Mouse (Mus musculus) midbrain, embryonic 10.5 days (tissue): ENCODE measurements at regions not wholly inside any gene's neighbourhood (a gene's known extent, or its start where the extent isn't known, plus 50 kb on each side); places are given as distances from the start of the nearest gene placed in this dataset.

ENCODE experiments used
- DNase-seq: peaks from one replicate; pipeline ENCODE4 v3.0.0-alpha.2; 2017; ENCODE audit warnings: low spot score
- H3K27ac ChIP-seq: fragments of 300-500 bp; sonication (generic); replicated peaks from 2 replicates; pipeline ENCODE4 v1.5.1; 2016; ENCODE audit warnings: mild to moderate bottlenecking
- H3K27me3 ChIP-seq: fragments of 300-500 bp; sonication (generic); 2 replicates; pipeline ENCODE4 v1.6.1; 2016; ENCODE audit warnings: low read depth, mild to moderate bottlenecking; ENCODE audit not compliant: poor library complexity, severe bottlenecking
- H3K36me3 ChIP-seq: fragments of 300-500 bp; sonication (generic); 2 replicates; pipeline ENCODE4 v1.6.1; 2016; ENCODE audit warnings: mild to moderate bottlenecking, moderate library complexity
- H3K4me1 ChIP-seq: fragments of 300-500 bp; sonication (generic); 2 replicates; pipeline ENCODE4 v1.6.1; 2016
- H3K4me3 ChIP-seq: fragments of 300-500 bp; sonication (generic); 2 replicates; pipeline ENCODE4 v1.5.1; 2016; ENCODE audit warnings: mild to moderate bottlenecking, moderate library complexity
- H3K9me3 ChIP-seq: fragments of 300-500 bp; sonication (generic); replicated peaks from 2 replicates; pipeline ENCODE4 v1.6.1; 2016; ENCODE audit warnings: mild to moderate bottlenecking
- WGBS: fragments of 180-500 bp; shearing (Covaris S2); methylation state at CpG from one replicate; pipeline ENCODE4 v1.1.7; 2016; 5-methylcytosine and 5-hydroxymethylcytosine counted together

- Histone ChIP-seq H3K4me3 (no peak overlapping the region), H3K4me1 (no peaks in the 10 kb centered on the region), H3K36me3 (no peaks in the 10 kb centered on the region), H3K9me3 (no peaks in the 10 kb centered on the region), H3K27me3 (no peaks in the 10 kb centered on the region), H3K27ac (no peak overlapping the region)
- DNase-seq: no peak
- WGBS: 86% methylated on average over 2 of the region's 2 CpGs
Measured at GRCm38 (mm10) chr13:10741391-10741790, 380.7 kb upstream of the Chrm3 start.

DNA sequence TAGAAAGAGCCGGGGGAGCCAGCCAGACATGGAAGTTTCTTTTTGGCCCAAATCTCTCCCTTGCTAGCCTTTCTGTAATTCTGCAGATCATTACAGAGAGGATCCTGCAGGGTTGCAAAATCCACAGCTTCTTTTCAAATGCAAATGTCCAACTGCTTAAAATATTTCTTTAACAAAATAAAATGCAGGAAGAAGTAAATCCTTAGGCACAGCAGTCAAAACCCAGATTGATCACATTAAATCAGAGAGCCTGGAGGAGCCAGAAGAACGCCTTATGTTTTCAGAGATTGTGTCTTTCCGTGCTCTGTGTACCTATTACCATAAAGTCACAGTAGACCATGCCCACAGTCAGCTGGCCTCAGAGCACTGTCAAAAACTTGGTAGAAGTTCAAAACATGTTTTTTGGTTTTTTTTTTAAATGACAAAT lies 365.1 kb upstream of the Chrm3 start:
- 69% methylated on average over 3 of the region's 3 CpGs for WGBS
- Histone ChIP-seq H3K27ac (no peak overlapping the region), H3K4me1 (peaks cover 6% of the 10 kb centered on the region; the same call in 1 of the 2 replicates), H3K9me3 (no peaks in the 10 kb centered on the region), H3K36me3 (no peaks in the 10 kb centered on the region), H3K27me3 (no peaks in the 10 kb centered on the region), H3K4me3 (no peak overlapping the region)
- no peak for DNase-seq

GRCm38 (mm10) chr13:10725335-10725734 lies 364.7 kb upstream of the Chrm3 start:
- WGBS: 77% methylated on average over 5 of the region's 5 CpGs
- H3K27me3 ChIP-seq: no peaks in the 10 kb centered on the region
- H3K9me3 ChIP-seq: no peaks in the 10 kb centered on the region
- DNase-seq: no peak
- peaks cover 6% of the 10 kb centered on the region; the same call in 1 of the 2 replicates for H3K4me1 ChIP-seq
- no peak overlapping the region for H3K4me3 ChIP-seq
- H3K36me3 ChIP-seq: no peaks in the 10 kb centered on the region
- no peak overlapping the region for H3K27ac ChIP-seq

- Histone ChIP-seq H3K36me3 (no peaks in the 10 kb centered on the region), H3K27ac (no peak overlapping the region), H3K4me1 (peaks cover 3% of the 10 kb centered on the region; the same call in 1 of the 2 replicates), H3K9me3 (no peaks in the 10 kb centered on the region), H3K27me3 (no peaks in the 10 kb centered on the region), H3K4me3 (no peak overlapping the region)
- WGBS: 89% methylated on average over 3 of the region's 3 CpGs
- no peak for DNase-seq
Measured at GRCm38 (mm10) chr13:10720639-10721038, 360.0 kb upstream of the Chrm3 start.

GRCm38 (mm10) chr13:10711451-10711850 lies 350.8 kb upstream of the Chrm3 start:
- DNase-seq: no peak
- H3K9me3 ChIP-seq: no peaks in the 10 kb centered on the region
- no peaks in the 10 kb centered on the region; the same call in 1 of the 2 replicates for H3K4me1 ChIP-seq
- H3K27ac ChIP-seq: no peak overlapping the region
- H3K36me3 ChIP-seq: no peaks in the 10 kb centered on the region
- WGBS: 88% methylated on average over 5 of the region's 5 CpGs
- H3K27me3 ChIP-seq: no peaks in the 10 kb centered on the region
- H3K4me3 ChIP-seq: no peak overlapping the region

GRCm38 (mm10) chr13:10710909-10711308 lies 350.3 kb upstream of the Chrm3 start:
- DNase-seq: no peak
- H3K27ac ChIP-seq: no peak overlapping the region
- no peaks in the 10 kb centered on the region; the same call in 1 of the 2 replicates for H3K4me1 ChIP-seq
- no peaks in the 10 kb centered on the region for H3K36me3 ChIP-seq
- 77% methylated on average over 4 of the region's 4 CpGs for WGBS
- no peaks in the 10 kb centered on the region for H3K9me3 ChIP-seq
- H3K27me3 ChIP-seq: no peaks in the 10 kb centered on the region
- H3K4me3 ChIP-seq: no peak overlapping the region

- 90% methylated on average over 5 of the region's 5 CpGs for WGBS
- Histone ChIP-seq H3K27me3 (no peaks in the 10 kb centered on the region), H3K36me3 (no peaks in the 10 kb centered on the region), H3K4me1 (no peaks in the 10 kb centered on the region), H3K27ac (no peak overlapping the region), H3K9me3 (no peaks in the 10 kb centered on the region), H3K4me3 (no peak overlapping the region)
- DNase-seq: no peak
Measured at GRCm38 (mm10) chr13:10697146-10697545, 336.5 kb upstream of the Chrm3 start.

DNA sequence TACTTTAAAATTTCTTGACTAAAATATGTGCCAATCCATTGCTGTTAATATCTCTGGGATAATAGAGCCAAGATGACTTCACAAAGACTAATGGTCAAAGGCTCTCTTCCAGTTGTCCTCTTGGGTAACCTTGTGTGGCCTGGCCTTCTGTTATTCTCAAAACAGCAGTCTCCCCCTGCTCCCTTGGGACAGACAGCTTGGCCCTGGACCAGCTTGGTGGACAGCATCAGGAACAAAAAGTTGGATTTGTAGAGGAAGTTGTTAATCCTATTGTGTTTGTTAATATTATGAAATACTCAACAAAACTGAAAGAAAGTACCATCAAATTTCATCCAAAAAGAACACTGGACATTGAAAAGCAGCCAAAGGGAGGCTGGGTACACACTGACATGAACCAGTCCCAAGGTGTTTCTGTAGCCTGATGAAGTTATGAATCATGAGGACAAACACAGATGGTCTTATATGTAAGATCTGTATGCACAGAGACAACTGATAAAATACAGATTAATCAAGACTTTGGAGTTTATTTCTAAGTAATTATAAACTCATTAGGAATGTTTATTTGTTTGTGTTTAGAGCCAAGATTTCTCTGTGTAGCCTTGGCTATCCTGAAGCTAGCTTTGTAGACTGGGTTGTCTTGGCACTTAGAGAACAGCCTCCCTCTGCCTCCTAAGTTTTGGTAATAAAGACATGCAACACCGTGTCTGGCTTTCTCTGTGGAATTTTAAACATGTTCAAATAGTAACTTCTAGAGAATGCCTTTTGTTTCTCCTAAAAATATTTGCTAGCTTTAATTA lies 335.7 kb upstream of the Chrm3 start:
- 89% methylated on average over 1 of the region's 1 CpGs for WGBS
- Histone ChIP-seq H3K27ac (no peak overlapping the region), H3K27me3 (no peaks in the 10 kb centered on the region), H3K4me1 (no peaks in the 10 kb centered on the region), H3K36me3 (no peaks in the 10 kb centered on the region), H3K4me3 (no peak overlapping the region), H3K9me3 (no peaks in the 10 kb centered on the region)
- no peak for DNase-seq

DNA sequence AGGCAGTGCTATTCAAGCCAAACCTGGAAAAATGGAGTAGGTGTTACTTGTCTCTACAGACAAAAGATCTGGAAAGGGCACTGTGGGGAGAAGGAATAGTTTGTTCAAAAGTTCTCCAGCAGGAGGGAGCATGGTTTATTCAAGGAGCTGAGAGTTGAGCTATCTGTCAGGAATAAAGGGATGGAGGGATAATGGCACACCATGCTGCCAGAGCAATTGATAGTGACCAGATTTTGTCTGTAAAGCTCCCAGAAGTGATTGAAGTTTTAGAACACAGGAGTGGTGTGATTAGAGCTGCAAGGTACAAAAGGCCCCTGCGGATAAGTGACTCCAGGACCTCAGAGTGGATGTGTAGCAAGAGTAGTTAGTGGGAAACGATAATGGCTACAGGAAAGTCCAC lies 330.7 kb upstream of the Chrm3 start:
- no peak for DNase-seq
- WGBS: 30% methylated on average over 2 of the region's 2 CpGs
- no peaks in the 10 kb centered on the region for H3K4me1 ChIP-seq

DNA sequence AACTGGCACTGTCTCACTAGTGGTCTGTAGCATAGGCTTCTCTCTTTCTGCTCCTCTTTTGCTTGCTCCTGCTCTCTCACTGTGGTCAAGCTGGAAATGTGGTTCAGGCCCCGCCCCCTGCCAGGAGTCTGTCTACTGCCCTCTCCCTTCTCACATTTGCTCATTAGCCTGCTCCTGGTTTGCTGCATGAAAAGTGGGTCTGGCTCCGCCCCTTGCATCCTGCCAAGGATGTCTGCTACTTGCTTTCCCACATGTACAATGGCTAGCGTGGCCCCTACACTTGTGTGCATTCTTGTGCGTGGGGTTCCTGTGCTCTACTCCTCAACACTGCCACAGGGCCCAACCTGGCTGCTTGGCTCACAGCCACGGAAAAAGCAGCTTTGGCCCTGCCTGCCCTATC lies 326.7 kb upstream of the Chrm3 start:
- no peak for DNase-seq
- H3K9me3 ChIP-seq: no peaks in the 10 kb centered on the region
- no peaks in the 10 kb centered on the region for H3K36me3 ChIP-seq
- no peak overlapping the region for H3K4me3 ChIP-seq
- H3K27ac ChIP-seq: no peak overlapping the region
- no peaks in the 10 kb centered on the region for H3K27me3 ChIP-seq
- H3K4me1 ChIP-seq: no peaks in the 10 kb centered on the region
- 76% methylated on average over 5 of the region's 5 CpGs for WGBS

More for the DNA sequence above, 330.7 kb upstream of the Chrm3 start:
- H3K9me3 ChIP-seq: no peaks in the 10 kb centered on the region
- H3K27ac ChIP-seq: no peak overlapping the region
- no peaks in the 10 kb centered on the region for H3K27me3 ChIP-seq
- no peaks in the 10 kb centered on the region for H3K36me3 ChIP-seq
- H3K4me3 ChIP-seq: no peak overlapping the region

GRCm38 (mm10) chr13:10654086-10654422 lies 293.4 kb upstream of the Chrm3 start:
- Histone ChIP-seq H3K27ac (no peak overlapping the region), H3K27me3 (no peaks in the 10 kb centered on the region), H3K36me3 (no peaks in the 10 kb centered on the region), H3K9me3 (no peaks in the 10 kb centered on the region), H3K4me1 (peaks cover 5% of the 10 kb centered on the region), H3K4me3 (no peak overlapping the region)
- DNase-seq: no peak
- 43% methylated on average over 2 of the region's 2 CpGs for WGBS

GRCm38 (mm10) chr13:10653376-10654085 lies 292.9 kb upstream of the Chrm3 start:
- 60% methylated on average over 9 of the region's 9 CpGs for WGBS
- H3K4me1 ChIP-seq: peaks cover 5% of the 10 kb centered on the region
- no peak overlapping the region for H3K4me3 ChIP-seq
- no peak overlapping the region for H3K27ac ChIP-seq
- no peaks in the 10 kb centered on the region for H3K36me3 ChIP-seq
- H3K9me3 ChIP-seq: no peaks in the 10 kb centered on the region
- H3K27me3 ChIP-seq: no peaks in the 10 kb centered on the region
- DNase-seq: no peak

DNA sequence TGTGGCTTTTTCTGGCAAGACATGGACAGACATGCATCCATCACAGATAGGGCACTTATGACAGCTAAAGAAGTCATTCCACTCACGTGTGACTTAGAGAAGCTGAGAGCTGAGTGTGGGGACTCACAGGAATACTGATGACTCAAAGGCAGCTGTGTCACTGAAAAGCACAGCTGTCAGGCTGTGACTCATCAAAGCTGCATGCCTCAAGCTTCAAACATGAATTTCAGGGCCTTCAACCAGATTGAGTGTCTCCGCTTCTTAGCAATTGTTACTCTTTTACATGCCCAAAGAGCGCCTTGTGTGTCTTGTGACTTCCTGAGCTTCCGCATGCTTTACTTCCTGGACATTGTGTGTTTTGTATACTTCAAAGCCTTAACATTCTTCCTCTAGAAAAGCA lies 276.2 kb upstream of the Chrm3 start:
- no peaks in the 10 kb centered on the region for H3K36me3 ChIP-seq
- H3K4me1 ChIP-seq: no peaks in the 10 kb centered on the region
- no peak overlapping the region for H3K4me3 ChIP-seq
- H3K27ac ChIP-seq: no peak overlapping the region
- 85% methylated on average over 4 of the region's 4 CpGs for WGBS
- H3K27me3 ChIP-seq: no peaks in the 10 kb centered on the region
- DNase-seq: no peak
- H3K9me3 ChIP-seq: no peaks in the 10 kb centered on the region
